Mouse (Mus musculus) liver, adult 2 months (tissue): Measurements from ENCODE around the gene Fam171a2. TPM values are rescaled to one million over a fixed set of nuclear protein-coding genes. Genes with fewer than 3 reads are reported as not detected.
"Not testable (repeated sequence)": the region's sequence is repeated elsewhere in the genome, so short reads cannot be mapped to it uniquely, and the experiment has no call there.

Source experiments
- DNase-seq: peaks from one replicate; pipeline ENCODE4 v3.0.0-alpha.2; 2011; ENCODE audit warnings: low read depth, low spot score; ENCODE audit errors: extremely low read depth
- H3K27ac ChIP-seq: fragments of 200-500 bp; replicated peaks from 2 replicates; pipeline ENCODE4 v1.5.1; 2012; ENCODE audit warnings: low read depth, mild to moderate bottlenecking, control low read depth, inconsistent platforms, low read length; ENCODE audit not compliant: insufficient read depth
- H3K27me3 ChIP-seq: fragments of 200-500 bp; 2 replicates; pipeline ENCODE4 v1.6.1; 2012; ENCODE audit warnings: mild to moderate bottlenecking, moderate library complexity, low read length, inconsistent platforms; ENCODE audit not compliant: control insufficient read depth, insufficient read depth
- H3K36me3 ChIP-seq: fragments of 200-500 bp; 2 replicates; pipeline ENCODE4 v1.6.1; 2012; ENCODE audit warnings: low read length, inconsistent platforms; ENCODE audit not compliant: control insufficient read depth, insufficient read depth
- H3K4me1 ChIP-seq: fragments of 200-500 bp; 2 replicates; pipeline ENCODE4 v1.6.1; 2011; ENCODE audit warnings: low read length; ENCODE audit not compliant: control insufficient read depth, insufficient read depth
- H3K4me3 ChIP-seq: fragments of 200-500 bp; 2 replicates; pipeline ENCODE4 v1.5.1; 2011; ENCODE audit warnings: low read depth, mild to moderate bottlenecking, control low read depth, low read length, moderate library complexity; ENCODE audit not compliant: insufficient read depth
- H3K79me2 ChIP-seq: fragments of 200-500 bp; 2 replicates; pipeline ENCODE4 v1.6.1; 2012; ENCODE audit warnings: inconsistent platforms, mild to moderate bottlenecking, low read length, moderate library complexity; ENCODE audit not compliant: control insufficient read depth, insufficient read depth
- H3K9ac ChIP-seq: fragments of 200-500 bp; 2 replicates; pipeline ENCODE4 v1.6.1; 2012; ENCODE audit warnings: low read depth, mild to moderate bottlenecking, control low read depth, inconsistent platforms, low read length
- CTCF ChIP-seq: fragments of 200-500 bp; IDR thresholded peaks from 2 replicates; pipeline ENCODE4 v1.5.1; 2011; ENCODE audit warnings: low read depth, low read length, control low read depth
- POLR2A ChIP-seq: fragments of 200-500 bp; IDR thresholded peaks from 2 replicates; pipeline ENCODE4 v1.6.1; 2011; ENCODE audit warnings: low read length, control low read depth; ENCODE audit not compliant: insufficient read depth; ENCODE audit errors: extremely low read depth
- WGBS: fragments of 180-500 bp; shearing (Covaris S2); methylation state at CpG from one replicate; pipeline ENCODE4 v1.1.7; 2018; 5-methylcytosine and 5-hydroxymethylcytosine counted together
- polyA plus RNA-seq: library from polyadenylated mRNA; depleted of rRNA; stranded (reverse); fragments of >200 nt; gene quantifications from 2 replicates; pipeline ENCODE4 v1.2.3, GENCODE M21; 2012
- total RNA-seq: library from RNA; depleted of rRNA; stranded (reverse); fragments of >200 nt; gene quantifications from 2 replicates; pipeline ENCODE4 v1.2.3, GENCODE M21; 2014

Gene Fam171a2
- total and polyA plus RNA-seq, 2 experiments = 1.0 to 1.8 TPM

GRCm38 (mm10) chr11:102415034-102415802 lies 32.3 kb downstream of the Fam171a2 start:
- no peak for TF ChIP-seq POLR2A
- no peak for TF ChIP-seq CTCF
- Histone ChIP-seq H3K36me3 (no peaks in the 10 kb centered on the region), H3K27me3 (no peaks in the 10 kb centered on the region), H3K27ac (no peak overlapping the region), H3K79me2 (no peaks in the 10 kb centered on the region), H3K4me1 (peaks cover 8% of the 10 kb centered on the region), H3K4me3 (no peak overlapping the region), H3K9ac (no peak overlapping the region)
- WGBS = 84% methylated on average over 10 of the region's 10 CpGs
- no peak for DNase-seq

GRCm38 (mm10) chr11:102413059-102413458 lies 34.4 kb downstream of the Fam171a2 start:
- no peak for DNase-seq
- Histone ChIP-seq H3K4me1 (peaks cover 16% of the 10 kb centered on the region), H3K79me2 (no peaks in the 10 kb centered on the region), H3K36me3 (no peaks in the 10 kb centered on the region), H3K4me3 (no peak overlapping the region), H3K27ac (no peak overlapping the region), H3K27me3 (no peaks in the 10 kb centered on the region), H3K9ac (no peak overlapping the region)
- 87% methylated on average over 8 of the region's 8 CpGs for WGBS
- TF ChIP-seq CTCF = no peak
- no peak for TF ChIP-seq POLR2A

- Histone ChIP-seq H3K4me3 (no peak overlapping the region), H3K9ac (peak overlapping the region; percentile 68), H3K27me3 (no peaks in the 10 kb centered on the region), H3K36me3 (no peaks in the 10 kb centered on the region), H3K79me2 (no peaks in the 10 kb centered on the region), H3K4me1 (peaks cover 16% of the 10 kb centered on the region), H3K27ac (peak overlapping the region; percentile 77)
- 2% methylated on average over 11 of the region's 11 CpGs for WGBS
- peak; percentile 82 for TF ChIP-seq CTCF
- TF ChIP-seq POLR2A = no peak
- peak; percentile 92 for DNase-seq
Measured at GRCm38 (mm10) chr11:102411704-102412103, 35.8 kb downstream of the Fam171a2 start.

GRCm38 (mm10) chr11:102411061-102411460 lies 36.4 kb downstream of the Fam171a2 start:
- Histone ChIP-seq H3K27ac (peak overlapping the region; percentile 86), H3K9ac (peak overlapping the region; percentile 68; the same call in 1 of the 2 replicates), H3K36me3 (no peaks in the 10 kb centered on the region)

GRCm38 (mm10) chr11:102410345-102410744 lies 37.1 kb downstream of the Fam171a2 start:
- H3K36me3 ChIP-seq, H3K79me2 ChIP-seq, DNase-seq, H3K4me3 ChIP-seq, H3K9ac ChIP-seq, H3K27me3 ChIP-seq, H3K27ac ChIP-seq: not testable (repeated sequence)
- H3K4me1 ChIP-seq = peaks cover 16% of the 10 kb centered on the region
- 69% methylated on average over 3 of the region's 3 CpGs for WGBS

More at GRCm38 (mm10) chr11:102411061-102411460, 36.4 kb downstream of the Fam171a2 start:
- H3K4me1 ChIP-seq = peaks cover 16% of the 10 kb centered on the region
- 43% methylated on average over 3 of the region's 3 CpGs for WGBS
- peak; percentile 88 for DNase-seq
- peaks cover 5% of the 10 kb centered on the region; the same call in 1 of the 2 replicates for H3K79me2 ChIP-seq
- H3K4me3 ChIP-seq = no peak overlapping the region
- no peaks in the 10 kb centered on the region for H3K27me3 ChIP-seq
- no peak for TF ChIP-seq CTCF
- TF ChIP-seq POLR2A = no peak

- peak; percentile 63 for DNase-seq
- Histone ChIP-seq H3K36me3 (no peaks in the 10 kb centered on the region), H3K4me3 (no peak overlapping the region), H3K79me2 (peaks cover 7% of the 10 kb centered on the region; the same call in 1 of the 2 replicates), H3K9ac (peak overlapping the region; percentile 51), H3K27ac (peak overlapping the region; percentile 88), H3K27me3 (no peaks in the 10 kb centered on the region), H3K4me1 (peaks cover 18% of the 10 kb centered on the region)
- WGBS = 21% methylated on average over 3 of the region's 3 CpGs
- TF ChIP-seq POLR2A (no peak), CTCF (no peak)
Measured at GRCm38 (mm10) chr11:102409795-102410330, 37.6 kb downstream of the Fam171a2 start.
